Mouse (Mus musculus): ENCODE measurements around the gene Zdhhc12. TPM values are rescaled to one million over a fixed set of nuclear protein-coding genes. Genes with fewer than 3 reads are reported as not detected.
A peak's percentile ranks its signal among the peaks of the same experiment; 100 is the strongest.
"Not testable (repeated sequence)": the region's sequence is repeated elsewhere in the genome, so short reads cannot be mapped to it uniquely, and the experiment has no call there.

Zdhhc12 gene
- polyA plus RNA-seq (2015; fragmentation: Nextera tagmentation; extraction: Ambion mirVana): 32.0 and 33.5 TPM in 2 replicates

GRCm38 (mm10) chr2:30093471-30094207, at the start of gene Zdhhc12:
TSS of gene Zdhhc12 (minus strand) at chr2:30093648.
- Histone ChIP-seq H3K9me3 (ENCODE audit: control insufficient read depth, low read length) (no peaks in the 10 kb centered on the region), H3K4me3 (ENCODE audit: low read length) (peak within 1 kb of the TSS; percentile 78), H3K36me3 (ENCODE audit: control insufficient read depth, insufficient read depth, low read length) (no peaks in the 10 kb centered on the region), H3K9ac (ENCODE audit: low read length) (peak within 1 kb of the TSS; percentile 81), H3K27ac (ENCODE audit: low read length) (peak within 1 kb of the TSS; percentile 67), H3K27me3 (ENCODE audit: control insufficient read depth, insufficient read depth, low read depth, low read length) (no peaks in the 10 kb centered on the region), H3K4me1 (replicated peaks; ENCODE audit: control insufficient read depth, insufficient read depth, low read length) (peaks cover 9% of the 10 kb centered on the region; the same call in 1 of the 2 replicates), H3K4me2 (ENCODE audit: low read depth, low read length) (peak within 1 kb of the TSS; percentile 81)
- ATAC-seq (ENCODE audit: low read depth): peak; percentile 99
- under 1% methylated on average over 49 of the region's 51 CpGs for WGBS

DNA sequence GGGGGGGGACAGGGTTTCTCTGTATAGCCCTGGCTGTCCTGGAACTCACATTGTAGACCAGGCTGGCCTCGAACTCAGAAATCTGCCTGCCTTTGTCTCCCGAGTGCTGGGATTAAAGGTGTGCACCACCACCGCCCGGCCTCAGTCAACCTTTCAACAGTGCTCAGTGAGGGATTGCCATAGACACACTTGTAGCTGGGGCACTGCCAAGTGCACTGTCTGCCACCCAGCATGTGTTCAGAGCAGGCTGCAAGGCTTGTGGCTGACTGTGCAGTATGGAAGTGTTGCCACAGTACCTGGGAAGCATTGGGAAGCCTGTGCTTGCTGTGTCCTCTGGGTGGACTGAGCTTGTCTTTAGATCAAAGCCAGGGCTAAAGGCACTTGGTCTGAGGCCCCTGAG, 46.6 kb upstream of the Zdhhc12 start:
- not testable (repeated sequence) for H3K4me2 ChIP-seq (ENCODE audit: low read depth, low read length); H3K9ac ChIP-seq (ENCODE audit: low read length); H3K27me3 ChIP-seq (ENCODE audit: control insufficient read depth, insufficient read depth, low read depth, low read length); ATAC-seq (ENCODE audit: low read depth); H3K9me3 ChIP-seq (ENCODE audit: control insufficient read depth, low read length); H3K4me1 ChIP-seq (replicated peaks; ENCODE audit: control insufficient read depth, insufficient read depth, low read length); H3K4me3 ChIP-seq (ENCODE audit: low read length); H3K27ac ChIP-seq (ENCODE audit: low read length)
- 94% methylated on average over 4 of the region's 4 CpGs for WGBS
- peaks cover 26% of the 10 kb centered on the region for H3K36me3 ChIP-seq (ENCODE audit: control insufficient read depth, insufficient read depth, low read length)

GRCm38 (mm10) chr2:30136458-30136857, 43.0 kb upstream of the Zdhhc12 start:
- no peak for ATAC-seq (ENCODE audit: low read depth)
- H3K27me3 ChIP-seq (ENCODE audit: control insufficient read depth, insufficient read depth, low read depth, low read length): no peaks in the 10 kb centered on the region
- 89% methylated on average over 10 of the region's 10 CpGs for WGBS
- no peak overlapping the region for H3K4me2 ChIP-seq (ENCODE audit: low read depth, low read length)
- no peak overlapping the region for H3K4me3 ChIP-seq (ENCODE audit: low read length)
- H3K27ac ChIP-seq (ENCODE audit: low read length): no peak overlapping the region
- peaks cover 11% of the 10 kb centered on the region for H3K4me1 ChIP-seq (replicated peaks; ENCODE audit: control insufficient read depth, insufficient read depth, low read length)
- peaks cover 16% of the 10 kb centered on the region for H3K36me3 ChIP-seq (ENCODE audit: control insufficient read depth, insufficient read depth, low read length)
- no peak overlapping the region for H3K9ac ChIP-seq (ENCODE audit: low read length)
- no peaks in the 10 kb centered on the region for H3K9me3 ChIP-seq (ENCODE audit: control insufficient read depth, low read length)

- peak overlapping the region; percentile 92; the same call in 1 of the 2 replicates for H3K9ac ChIP-seq (ENCODE audit: low read length)
- peak overlapping the region; percentile 13; the same call in 1 of the 2 replicates for H3K27ac ChIP-seq (ENCODE audit: low read length)
- 57% methylated on average over 10 of the region's 10 CpGs for WGBS
- H3K27me3 ChIP-seq (ENCODE audit: control insufficient read depth, insufficient read depth, low read depth, low read length): no peaks in the 10 kb centered on the region
- H3K9me3 ChIP-seq (ENCODE audit: control insufficient read depth, low read length): no peaks in the 10 kb centered on the region
- H3K4me1 ChIP-seq (replicated peaks; ENCODE audit: control insufficient read depth, insufficient read depth, low read length): peaks cover 11% of the 10 kb centered on the region
- ATAC-seq (ENCODE audit: low read depth): no peak
- peak overlapping the region; percentile 73 for H3K4me2 ChIP-seq (ENCODE audit: low read depth, low read length)
- peak overlapping the region; percentile 97 for H3K4me3 ChIP-seq (ENCODE audit: low read length)
- H3K36me3 ChIP-seq (ENCODE audit: control insufficient read depth, insufficient read depth, low read length): peaks cover 12% of the 10 kb centered on the region
Observed at GRCm38 (mm10) chr2:30134928-30135620, 41.6 kb upstream of the Zdhhc12 start.

DNA sequence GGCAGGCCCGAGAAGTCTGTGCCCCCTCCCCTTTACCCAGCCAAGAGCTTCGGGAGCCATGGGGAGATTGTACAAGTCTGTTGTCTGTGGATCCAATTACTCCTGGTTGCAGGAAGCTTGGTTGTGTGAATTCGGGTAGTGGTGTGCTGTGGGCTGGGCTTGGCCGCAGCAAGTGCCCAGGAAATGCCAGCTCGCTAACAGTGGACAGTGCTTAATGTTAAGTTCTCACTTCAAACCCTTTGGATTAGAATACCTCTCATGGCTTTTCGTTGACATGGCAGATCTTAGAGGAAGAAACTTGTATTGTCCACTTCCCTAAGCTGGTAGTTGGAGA, 40.9 kb upstream of the Zdhhc12 start:
- WGBS: 9% methylated on average over 6 of the region's 6 CpGs
- Histone ChIP-seq H3K9me3 (ENCODE audit: control insufficient read depth, low read length) (no peaks in the 10 kb centered on the region), H3K4me3 (ENCODE audit: low read length) (peak overlapping the region; percentile 97), H3K9ac (ENCODE audit: low read length) (peak overlapping the region; percentile 92), H3K4me1 (replicated peaks; ENCODE audit: control insufficient read depth, insufficient read depth, low read length) (peaks cover 11% of the 10 kb centered on the region), H3K36me3 (ENCODE audit: control insufficient read depth, insufficient read depth, low read length) (peaks cover 12% of the 10 kb centered on the region), H3K4me2 (ENCODE audit: low read depth, low read length) (peak overlapping the region; percentile 73), H3K27ac (ENCODE audit: low read length) (peak overlapping the region; percentile 80), H3K27me3 (ENCODE audit: control insufficient read depth, insufficient read depth, low read depth, low read length) (no peaks in the 10 kb centered on the region)
- ATAC-seq (ENCODE audit: low read depth): no peak

- Histone ChIP-seq H3K36me3 (ENCODE audit: control insufficient read depth, insufficient read depth, low read length) (peaks cover 12% of the 10 kb centered on the region), H3K9me3 (ENCODE audit: control insufficient read depth, low read length) (no peaks in the 10 kb centered on the region), H3K27ac (ENCODE audit: low read length) (peak within 1 kb of the TSS; percentile 80), H3K4me1 (replicated peaks; ENCODE audit: control insufficient read depth, insufficient read depth, low read length) (peaks cover 11% of the 10 kb centered on the region), H3K4me3 (ENCODE audit: low read length) (peak within 1 kb of the TSS; percentile 97), H3K27me3 (ENCODE audit: control insufficient read depth, insufficient read depth, low read depth, low read length) (no peaks in the 10 kb centered on the region), H3K4me2 (ENCODE audit: low read depth, low read length) (peak within 1 kb of the TSS; percentile 73), H3K9ac (ENCODE audit: low read length) (peak within 1 kb of the TSS; percentile 92)
- peak; percentile 97 for ATAC-seq (ENCODE audit: low read depth)
- 0% methylated on average over 39 of the region's 46 CpGs for WGBS
Observed at GRCm38 (mm10) chr2:30133613-30134377, 40.3 kb upstream of the Zdhhc12 start, which contains the start of gene Tbc1d13. TSS of gene Tbc1d13 (plus strand) at chr2:30133746.

- H3K9ac ChIP-seq (ENCODE audit: low read length): peak overlapping the region; percentile 92
- peak; percentile 29; the same call in 1 of the 2 replicates for ATAC-seq (ENCODE audit: low read depth)
- H3K36me3 ChIP-seq (ENCODE audit: control insufficient read depth, insufficient read depth, low read length): peaks cover 10% of the 10 kb centered on the region
- H3K9me3 ChIP-seq (ENCODE audit: control insufficient read depth, low read length): no peaks in the 10 kb centered on the region
- peak overlapping the region; percentile 97 for H3K4me3 ChIP-seq (ENCODE audit: low read length)
- peak overlapping the region; percentile 80 for H3K27ac ChIP-seq (ENCODE audit: low read length)
- no peaks in the 10 kb centered on the region for H3K27me3 ChIP-seq (ENCODE audit: control insufficient read depth, insufficient read depth, low read depth, low read length)
- peak overlapping the region; percentile 73 for H3K4me2 ChIP-seq (ENCODE audit: low read depth, low read length)
- H3K4me1 ChIP-seq (replicated peaks; ENCODE audit: control insufficient read depth, insufficient read depth, low read length): peaks cover 11% of the 10 kb centered on the region
- 17% methylated on average over 16 of the region's 16 CpGs for WGBS
Observed at GRCm38 (mm10) chr2:30132801-30133612, 39.6 kb upstream of the Zdhhc12 start.

GRCm38 (mm10) chr2:30131240-30131639, 37.8 kb upstream of the Zdhhc12 start:
- H3K27me3 ChIP-seq (ENCODE audit: control insufficient read depth, insufficient read depth, low read depth, low read length); ATAC-seq (ENCODE audit: low read depth); H3K9ac ChIP-seq (ENCODE audit: low read length); H3K9me3 ChIP-seq (ENCODE audit: control insufficient read depth, low read length); H3K36me3 ChIP-seq (ENCODE audit: control insufficient read depth, insufficient read depth, low read length); H3K4me3 ChIP-seq (ENCODE audit: low read length); H3K27ac ChIP-seq (ENCODE audit: low read length); H3K4me2 ChIP-seq (ENCODE audit: low read depth, low read length): not testable (repeated sequence)
- WGBS: 54% methylated on average over 5 of the region's 5 CpGs
- peaks cover 11% of the 10 kb centered on the region for H3K4me1 ChIP-seq (replicated peaks; ENCODE audit: control insufficient read depth, insufficient read depth, low read length)

Data from lung, embryonic 16.5 days (tissue).